Mouse (Mus musculus) olfactory bulb, adult 2 months (tissue): ENCODE measurements at regions not wholly inside any gene's neighbourhood (a gene's known extent, or its start where the extent isn't known, plus 50 kb on each side); places are given as distances from the start of the nearest gene placed in this dataset.

Source experiments
- CTCF ChIP-seq: fragments of 200-500 bp; IDR thresholded peaks from 2 replicates; pipeline ENCODE4 v1.5.1; 2012; ENCODE audit warnings: low read depth, mild to moderate bottlenecking, low read length, moderate library complexity; ENCODE audit not compliant: insufficient read depth
- POLR2A ChIP-seq: fragments of 200-500 bp; IDR thresholded peaks from 2 replicates; pipeline ENCODE4 v1.6.1; 2012; ENCODE audit warnings: mild to moderate bottlenecking, low read depth, low read length, moderate library complexity; ENCODE audit not compliant: insufficient read depth

- TF ChIP-seq POLR2A: no peak
- TF ChIP-seq CTCF: no peak
Measured at GRCm38 (mm10) chr6:120614526-120614925, 51.6 kb upstream of the Cecr2 start.
